Mouse (Mus musculus) liver, embryonic 14.5 days (tissue): ENCODE results near the gene Gm5662.
"Not testable (repeated sequence)": the region's sequence is repeated elsewhere in the genome, so short reads cannot be mapped to it uniquely, and the experiment has no call there.

Experiments
- CTCF ChIP-seq: IDR thresholded peaks from 2 replicates; pipeline ENCODE4 v1.5.1; 2016; ENCODE audit warnings: antibody characterized with exemption, low read depth, control low read depth
- EP300 ChIP-seq: IDR thresholded peaks from 2 replicates; pipeline ENCODE4 v1.6.1; 2016; ENCODE audit warnings: antibody characterized with exemption, low read depth

DNA sequence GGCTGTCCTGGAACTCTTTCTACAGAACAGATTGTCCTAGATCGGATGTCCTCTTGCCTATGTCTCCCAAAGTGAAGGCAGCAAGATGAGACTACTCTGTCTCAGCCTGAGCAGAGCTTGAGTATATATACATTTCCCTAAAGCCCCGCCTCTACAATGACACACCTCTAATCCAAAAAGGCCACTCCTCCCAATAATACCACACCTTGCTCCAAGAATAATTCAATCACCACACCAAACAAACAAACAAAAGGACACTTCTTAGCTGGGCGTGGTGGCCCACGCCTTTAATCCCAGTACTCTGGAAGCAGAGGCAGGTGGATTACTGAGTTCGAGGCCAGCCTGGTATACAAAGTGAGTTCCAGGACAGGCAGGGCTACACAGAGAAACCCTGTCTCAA, at the start of gene Gm5662:
- TF ChIP-seq CTCF, EP300: not testable (repeated sequence)
